Mouse (Mus musculus) bone marrow, adult 2 months (tissue): ENCODE measurements at regions not wholly inside any gene's neighbourhood (a gene's known extent, or its start where the extent isn't known, plus 50 kb on each side); places are given as distances from the start of the nearest gene placed in this dataset.

Source experiments
- CTCF ChIP-seq: fragments of 200-500 bp; IDR thresholded peaks from 2 replicates; pipeline ENCODE4 v1.5.1; 2011; ENCODE audit warnings: low read length, control low read depth; ENCODE audit not compliant: control insufficient read depth, insufficient read depth
- POLR2A ChIP-seq: fragments of 200-500 bp; IDR thresholded peaks from 2 replicates; pipeline ENCODE4 v1.6.1; 2011; ENCODE audit warnings: low read depth, mild to moderate bottlenecking, control low read depth, low read length, borderline replicate concordance; ENCODE audit not compliant: control insufficient read depth

DNA sequence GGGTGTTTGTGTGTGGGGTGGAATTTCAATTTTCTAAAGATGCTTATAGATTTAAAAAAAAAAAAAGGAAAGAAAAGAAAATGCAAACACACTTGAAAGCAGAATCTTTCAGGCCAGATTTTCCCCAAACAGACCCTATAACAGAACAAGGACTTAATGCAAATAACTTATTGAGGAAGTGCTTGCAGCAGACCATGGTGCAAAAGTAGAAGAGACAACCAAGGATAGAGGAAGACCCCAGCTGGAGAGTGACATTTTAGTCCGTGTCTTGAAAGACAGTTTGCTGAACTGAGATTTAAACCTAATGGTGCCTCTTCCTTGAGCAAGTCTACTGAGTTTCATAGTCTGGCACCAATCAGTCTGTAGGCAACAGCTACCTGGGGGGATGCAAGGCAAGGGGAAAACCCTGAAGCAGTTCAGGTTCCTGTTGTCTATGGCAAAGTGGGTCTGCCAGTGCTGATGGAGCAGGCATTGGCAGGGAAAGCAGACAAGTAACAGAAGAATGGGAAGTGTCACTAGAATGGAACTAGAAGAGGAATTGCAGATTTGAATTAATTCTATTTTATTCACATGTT, 249.2 kb downstream of the Nfkbiz start:
- TF ChIP-seq CTCF = no peak
- no peak for TF ChIP-seq POLR2A
